Mouse (Mus musculus) mammary gland, adult 2 months (tissue): ENCODE data around the gene Btg4. TPM values are rescaled to one million over a fixed set of nuclear protein-coding genes. Genes with fewer than 3 reads are reported as not detected.

ENCODE experiments used
- polyA plus RNA-seq: library from polyadenylated mRNA; depleted of rRNA; stranded (reverse); fragments of >200 nt; gene quantifications from 2 replicates; pipeline ENCODE4 v1.2.3, GENCODE M21; 2012; ENCODE audit warnings: low replicate concordance; rRNA removed

Gene Btg4
- polyA plus RNA-seq: not detected in 2 replicates

DNA sequence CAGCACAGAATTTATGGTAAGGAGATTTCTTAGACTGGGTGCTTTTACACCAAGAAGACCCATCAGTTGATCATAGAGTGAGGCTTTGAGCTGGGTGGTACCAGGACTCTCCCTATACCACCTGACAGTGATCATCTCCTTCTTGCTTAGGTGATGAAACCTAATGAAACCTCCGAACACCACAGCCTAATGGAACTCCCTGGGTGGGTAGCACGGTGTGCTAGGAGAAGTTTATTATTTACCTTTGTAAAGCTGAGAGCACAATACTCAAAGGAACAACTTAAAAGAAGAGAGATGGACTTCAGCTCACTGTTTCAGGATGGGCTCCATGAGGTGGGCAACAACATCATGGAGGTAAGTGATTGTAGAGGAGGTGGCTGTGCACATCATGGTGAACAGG lies at the start of gene Btg4:
Gene Btg4, plus strand, starts transcription at position 301 of the 400 bp plus-strand sequence.

GRCm38 (mm10) chr9:51076979-51077315 lies 16.2 kb downstream of the Btg4 start, which contains the start of gene Layn:
Gene Layn (minus strand): TSS chr9:51077094.

GRCm38 (mm10) chr9:51101756-51102425 lies 41.2 kb downstream of the Btg4 start, which contains the start of gene 4833427G06Rik:
Gene 4833427G06Rik (minus strand): TSS chr9:51102078.

DNA sequence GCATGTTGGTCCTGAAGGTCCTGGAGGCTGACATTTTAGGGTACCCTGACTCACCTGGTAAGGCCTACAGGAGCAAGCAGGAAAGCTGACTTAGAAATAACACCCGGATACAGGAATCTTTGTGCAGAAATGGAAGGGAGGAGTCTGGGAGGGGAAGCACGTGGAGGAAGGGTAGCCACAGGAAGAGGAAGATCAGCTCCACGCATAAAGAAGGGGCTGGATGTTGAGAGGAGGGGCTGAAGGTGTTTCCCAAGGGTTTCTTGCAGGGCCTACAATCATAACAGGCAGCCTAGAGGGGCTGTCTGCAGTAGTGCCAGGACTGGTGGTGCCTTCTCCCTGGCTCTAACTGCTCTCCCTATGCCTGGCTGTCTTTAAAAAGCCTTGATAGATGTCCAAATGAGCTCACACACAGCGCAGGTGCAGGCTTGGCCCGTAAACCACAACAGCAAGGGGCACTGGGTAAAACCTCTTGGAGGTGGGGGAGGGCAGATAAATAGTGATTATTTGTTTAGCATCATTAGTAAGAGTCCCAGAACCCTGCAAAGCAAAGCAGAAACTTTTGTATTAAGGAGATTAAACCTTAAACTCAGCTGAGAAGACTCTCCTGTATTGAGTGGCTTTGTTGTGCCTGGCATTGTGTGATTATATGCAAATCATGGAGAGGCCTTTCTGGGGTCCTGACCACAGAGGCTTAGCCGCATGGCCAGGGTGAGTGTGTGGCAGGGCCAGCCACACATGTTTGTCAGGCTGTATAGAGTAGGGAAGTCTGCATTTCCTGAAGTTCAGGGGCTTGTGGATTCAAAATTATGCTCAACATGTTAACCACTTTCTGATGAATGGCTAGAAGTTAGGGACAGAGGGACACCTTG lies 104.8 kb downstream of the Btg4 start, which contains the start of gene Gm32742:
Gene Gm32742, minus strand, starts transcription at position 206 of the 869 bp plus-strand sequence.

Other genes starting within 250 kb of the Btg4 start
- 22.9 and 41.2 TPM in 2 replicates for gene Ppp2r1b, start 215.6 kb upstream of the Btg4 start, polyA plus RNA-seq
- gene Sik2, start 51.8 kb upstream of the Btg4 start, polyA plus RNA-seq: 102 and 186 TPM in 2 replicates
- gene Layn, start 16.2 kb downstream of the Btg4 start, polyA plus RNA-seq: 3.3 and 3.6 TPM in 2 replicates
- not detected in 2 replicates for gene 4833427G06Rik, start 41.2 kb downstream of the Btg4 start, polyA plus RNA-seq
- gene Gm32742, start 104.6 kb downstream of the Btg4 start, polyA plus RNA-seq: 0.04 and 0.08 TPM in 2 replicates
- 27.3 and 77.5 TPM in 2 replicates for gene Pou2af1, start 152.8 kb downstream of the Btg4 start, polyA plus RNA-seq
- gene Colca2, start 217.7 kb downstream of the Btg4 start, polyA plus RNA-seq: 4.6 and 9.5 TPM in 2 replicates